Mouse (Mus musculus) urinary bladder, postnatal 36 days (tissue): ENCODE results near the gene Xylt2.
"Not testable (repeated sequence)": the region's sequence is repeated elsewhere in the genome, so short reads cannot be mapped to it uniquely, and the experiment has no call there.

Experiments used
- DNase-seq, 2 experiments: peaks; one replicate each; pipeline ENCODE4 v3.0.0; 2022; ENCODE audit warnings: low spot score in 2 of 2, mixed read lengths in 1 of 2

Gene Xylt2

GRCm38 (mm10) chr11:94677607-94678145, 361 bp upstream of the Xylt2 start:
- no peak for DNase-seq

- DNase-seq: no peak
Observed at GRCm38 (mm10) chr11:94676308-94676707, 1.0 kb downstream of the Xylt2 start.

- no peak for DNase-seq
Observed at GRCm38 (mm10) chr11:94675446-94675845, 1.9 kb downstream of the Xylt2 start.

- no peak for DNase-seq
Observed at GRCm38 (mm10) chr11:94674984-94675383, 2.3 kb downstream of the Xylt2 start.

- DNase-seq: no peak
Observed at GRCm38 (mm10) chr11:94665281-94665680, 12.0 kb downstream of the Xylt2 start.

GRCm38 (mm10) chr11:94661344-94661743, 16.0 kb downstream of the Xylt2 start:
- no peak for DNase-seq

- DNase-seq: peak; percentile 84 to 86
Observed at GRCm38 (mm10) chr11:94653663-94654436, 23.5 kb downstream of the Xylt2 start, which contains the start of the genes Mrpl27 and Eme1. Gene Mrpl27 (plus strand): TSS chr11:94653767. Gene Eme1 (minus strand): TSS chr11:94653964.

GRCm38 (mm10) chr11:94652973-94653372, 24.3 kb downstream of the Xylt2 start:
- DNase-seq: no peak

GRCm38 (mm10) chr11:94651241-94651640, 26.1 kb downstream of the Xylt2 start:
- DNase-seq: not testable (repeated sequence)

GRCm38 (mm10) chr11:94646457-94646856, 30.9 kb downstream of the Xylt2 start:
- DNase-seq: no peak

- DNase-seq: no peak
Observed at GRCm38 (mm10) chr11:94644461-94645219, 32.7 kb downstream of the Xylt2 start.

- DNase-seq: no peak
Observed at GRCm38 (mm10) chr11:94634431-94634830, 42.9 kb downstream of the Xylt2 start.

- DNase-seq: no peak
Observed at GRCm38 (mm10) chr11:94632988-94633387, 44.3 kb downstream of the Xylt2 start.

- no peak for DNase-seq
Observed at GRCm38 (mm10) chr11:94631969-94632368, 45.3 kb downstream of the Xylt2 start.

- DNase-seq: peak; percentile 49 to 70
Observed at GRCm38 (mm10) chr11:94630199-94631011, 46.9 kb downstream of the Xylt2 start.

- no peak for DNase-seq
Observed at GRCm38 (mm10) chr11:94629884-94630198, 47.5 kb downstream of the Xylt2 start.

GRCm38 (mm10) chr11:94629199-94629883, 48.0 kb downstream of the Xylt2 start, which contains the start of gene Lrrc59:
Gene Lrrc59 (plus strand): TSS chr11:94629767.
- DNase-seq: peak; percentile 95 to 96

- no peak for DNase-seq
Observed at GRCm38 (mm10) chr11:94622162-94622561, 55.2 kb downstream of the Xylt2 start.

- DNase-seq: no peak
Observed at GRCm38 (mm10) chr11:94621458-94621852, 55.9 kb downstream of the Xylt2 start.

GRCm38 (mm10) chr11:94620766-94621457, 56.4 kb downstream of the Xylt2 start:
- no peak for DNase-seq

- no peak for DNase-seq
Observed at GRCm38 (mm10) chr11:94617646-94618045, 59.7 kb downstream of the Xylt2 start.
